ENCODE assay signal across 32 mouse cellular contexts in genomic region chr10:4491281-4491680, GRCm38 (mm10). TPM values are rescaled to one million over a fixed set of nuclear protein-coding genes. Genes with fewer than 3 reads are reported as not detected.
DNase-seq lines count a peak whose midpoint lies in the region; ATAC-seq and TF ChIP-seq lines count a peak whose summit lies in the region.
"Had no signal": no experiment of that assay in that cellular context is flagged by ENCODE, and none has a peak within 500 bp of the region (broad histone marks: within the 10 kb centered on the region; RNA-seq: fewer than 3 reads in every experiment).

No protein-coding gene starts in this region.

- ATAC-seq in intestine, embryonic 15.5 days = peak; percentile 65
- no peak for ATAC-seq in intestine, postnatal 0 days
- 0 out of 2 replicates have a peak, but pooled peaks have one; percentile 53 for ATAC-seq in midbrain, embryonic 13.5 days
- ATAC-seq in liver, embryonic 13.5 days (ENCODE audit: low read depth) = peak; percentile 66
- ATAC-seq in megakaryocyte-erythroid progenitor cell, adult 5-6 weeks (replicated peaks; ENCODE audit: low FRiP score, low TSS enrichment, poor library complexity, severe bottlenecking) = peak; percentile 63
- ATAC-seq: forebrain, embryonic 14.5 days had no signal

- H3K4me1 ChIP-seq in intestine, embryonic 15.5 days (replicated peaks) = no peaks in the 10 kb centered on the region
- H3K4me1 ChIP-seq in intestine, postnatal 0 days (replicated peaks; ENCODE audit: control insufficient read depth, insufficient read depth, low read length) = no peaks in the 10 kb centered on the region
- H3K4me1 ChIP-seq in midbrain, embryonic 13.5 days (replicated peaks) = no peaks in the 10 kb centered on the region
- H3K4me1 ChIP-seq in midbrain, embryonic 10.5 days = peaks cover 8% of the 10 kb centered on the region
- H3K4me1 ChIP-seq in liver, embryonic 13.5 days (replicated peaks) = peaks cover 17% of the 10 kb centered on the region
- H3K4me1 ChIP-seq: embryonic facial prominence, embryonic 12.5 days; hindbrain, embryonic 13.5 days; limb, embryonic 12.5 days; midbrain, embryonic 12.5 days; neural tube, embryonic 15.5 days had no signal

- H3K4me2 ChIP-seq in intestine, embryonic 15.5 days (replicated peaks) = no peak overlapping the region
- no peak overlapping the region for H3K4me2 ChIP-seq in intestine, postnatal 0 days (replicated peaks; ENCODE audit: low read depth)
- H3K4me2 ChIP-seq in midbrain, embryonic 13.5 days (replicated peaks) = no peak overlapping the region
- H3K4me2 ChIP-seq in liver, embryonic 13.5 days = peak overlapping the region; percentile 33
- H3K4me2 ChIP-seq: embryonic facial prominence, embryonic 12.5 days; heart, embryonic 11.5 days; hindbrain, embryonic 13.5 days; limb, embryonic 12.5 days; midbrain, embryonic 12.5 days; neural tube, embryonic 15.5 days had no signal

- no peak for TF ChIP-seq CTCF in intestine, postnatal 0 days (IDR thresholded peaks at IDR 0.05; ENCODE audit: low read depth)

- no peak for DNase-seq in midbrain, embryonic 10.5 days (ENCODE audit: low spot score)
- no peak for DNase-seq in liver, embryonic 13.5 days
- no peak for DNase-seq in urinary bladder, postnatal 4 days (ENCODE audit: low spot score in 2 of 2)
- no peak for DNase-seq in cerebellum, adult 18-20 months
- DNase-seq: adrenal gland, postnatal 36 days; cerebellum, adult 8-10 months; cerebellum, postnatal 25 days; gastrocnemius, postnatal 25 days; heart, adult 11 months; heart, postnatal 36 days; kidney, adult 18-20 months; kidney, postnatal 10 days; lung, adult 2 months; lung, postnatal 10 days; retina, postnatal 1 day; right cerebral cortex, postnatal 14 days; thymus, postnatal 4 days had no signal

- H3K9me3 ChIP-seq in intestine, embryonic 15.5 days = no peaks in the 10 kb centered on the region
- no peaks in the 10 kb centered on the region for H3K9me3 ChIP-seq in intestine, postnatal 0 days (ENCODE audit: control insufficient read depth)
- no peaks in the 10 kb centered on the region for H3K9me3 ChIP-seq in midbrain, embryonic 13.5 days
- no peaks in the 10 kb centered on the region for H3K9me3 ChIP-seq in midbrain, embryonic 10.5 days (replicated peaks)
- H3K9me3 ChIP-seq in liver, embryonic 13.5 days (replicated peaks) = no peaks in the 10 kb centered on the region
- H3K9me3 ChIP-seq: embryonic facial prominence, embryonic 12.5 days; hindbrain, embryonic 13.5 days; limb, embryonic 12.5 days; midbrain, embryonic 12.5 days; neural tube, embryonic 15.5 days had no signal

- no peaks in the 10 kb centered on the region for H3K36me3 ChIP-seq in intestine, embryonic 15.5 days
- no peaks in the 10 kb centered on the region for H3K36me3 ChIP-seq in intestine, postnatal 0 days (ENCODE audit: control insufficient read depth, insufficient read depth)
- no peaks in the 10 kb centered on the region for H3K36me3 ChIP-seq in midbrain, embryonic 13.5 days
- H3K36me3 ChIP-seq in midbrain, embryonic 10.5 days = no peaks in the 10 kb centered on the region
- H3K36me3 ChIP-seq in liver, embryonic 13.5 days = no peaks in the 10 kb centered on the region
- H3K36me3 ChIP-seq: embryonic facial prominence, embryonic 12.5 days; hindbrain, embryonic 13.5 days; limb, embryonic 12.5 days; midbrain, embryonic 12.5 days; neural tube, embryonic 15.5 days had no signal

- H3K27ac ChIP-seq in intestine, embryonic 15.5 days = no peak overlapping the region
- no peak overlapping the region for H3K27ac ChIP-seq in intestine, postnatal 0 days (ENCODE audit: low read depth, low read length)
- no peak overlapping the region for H3K27ac ChIP-seq in midbrain, embryonic 13.5 days
- no peak overlapping the region for H3K27ac ChIP-seq in midbrain, embryonic 10.5 days (replicated peaks)
- H3K27ac ChIP-seq in liver, embryonic 13.5 days = 0 out of 2 replicates have a peak overlapping the region, but pooled peaks have one; percentile 2
- H3K27ac ChIP-seq: embryonic facial prominence, embryonic 12.5 days; hindbrain, embryonic 13.5 days; left cerebral cortex, adult 2 months; limb, embryonic 12.5 days; midbrain, embryonic 12.5 days; neural tube, embryonic 15.5 days had no signal

- H3K27me3 ChIP-seq in intestine, embryonic 15.5 days (replicated peaks) = no peaks in the 10 kb centered on the region
- no peaks in the 10 kb centered on the region for H3K27me3 ChIP-seq in intestine, postnatal 0 days (replicated peaks; ENCODE audit: control insufficient read depth, insufficient read depth, low read length)
- H3K27me3 ChIP-seq in midbrain, embryonic 13.5 days = no peaks in the 10 kb centered on the region
- no peaks in the 10 kb centered on the region for H3K27me3 ChIP-seq in midbrain, embryonic 10.5 days (ENCODE audit: low read depth, poor library complexity, severe bottlenecking)
- no peaks in the 10 kb centered on the region for H3K27me3 ChIP-seq in liver, embryonic 13.5 days
- H3K27me3 ChIP-seq: CH12.LX; embryonic facial prominence, embryonic 12.5 days; hindbrain, embryonic 13.5 days; limb, embryonic 12.5 days; midbrain, embryonic 12.5 days; neural tube, embryonic 15.5 days had no signal

- H3K4me3 ChIP-seq in intestine, embryonic 15.5 days (replicated peaks) = no peak overlapping the region
- H3K4me3 ChIP-seq in intestine, postnatal 0 days (ENCODE audit: low read depth, low read length) = no peak overlapping the region
- no peak overlapping the region for H3K4me3 ChIP-seq in midbrain, embryonic 13.5 days (replicated peaks)
- no peak overlapping the region for H3K4me3 ChIP-seq in midbrain, embryonic 10.5 days
- H3K4me3 ChIP-seq in liver, embryonic 13.5 days (replicated peaks) = no peak overlapping the region
- H3K4me3 ChIP-seq: embryonic facial prominence, embryonic 12.5 days; hindbrain, embryonic 13.5 days; left cerebral cortex, adult 2 months; limb, embryonic 12.5 days; midbrain, embryonic 12.5 days; neural tube, embryonic 15.5 days had no signal

- 38% methylated on average over 2 of the region's 3 CpGs for WGBS in intestine, embryonic 15.5 days
- WGBS in intestine, postnatal 0 days = 28% methylated on average over 2 of the region's 3 CpGs
- WGBS in midbrain, embryonic 13.5 days = 43% methylated on average over 2 of the region's 3 CpGs
- WGBS in midbrain, embryonic 10.5 days = 66% methylated on average over 3 of the region's 3 CpGs
- 24% methylated on average over 2 of the region's 3 CpGs for WGBS in liver, embryonic 13.5 days (ENCODE audit: insufficient replicate concordance)

- H3K9ac ChIP-seq in intestine, embryonic 15.5 days = no peak overlapping the region
- H3K9ac ChIP-seq in intestine, postnatal 0 days (ENCODE audit: low read depth, low read length) = no peak overlapping the region
- no peak overlapping the region for H3K9ac ChIP-seq in midbrain, embryonic 13.5 days (replicated peaks)
- 0 out of 2 replicates have a peak overlapping the region, but pooled peaks have one; percentile 27 for H3K9ac ChIP-seq in liver, embryonic 13.5 days
- H3K9ac ChIP-seq: embryonic facial prominence, embryonic 12.5 days; hindbrain, embryonic 13.5 days; limb, embryonic 12.5 days; midbrain, embryonic 12.5 days; neural tube, embryonic 15.5 days had no signal

RNA-seq across cellular contexts. Expression of gene Ccdc170, which starts 9.0 kb away (rescaled TPM):
- 0.08 and 0.09 TPM in 2 replicates for polyA plus RNA-seq in intestine, embryonic 15.5 days (2015; fragmentation: Nextera tagmentation; extraction: Ambion mirVana)
- polyA plus RNA-seq in intestine, postnatal 0 days (2015; fragmentation: Nextera tagmentation; extraction: Ambion mirVana) = 0.13 TPM in 1 of 2 replicates, not detected in the other
- 0.05 and 0.27 TPM in 2 replicates for polyA plus RNA-seq in midbrain, embryonic 13.5 days (2015; fragmentation: Nextera tagmentation; extraction: Ambion mirVana)
- 0.16 TPM in 1 of 2 replicates, not detected in the other for polyA plus RNA-seq in midbrain, embryonic 10.5 days (2016; fragmentation: Nextera tagmentation; extraction: Ambion mirVana)
- polyA plus RNA-seq in liver, embryonic 13.5 days (2015; fragmentation: Nextera tagmentation; extraction: Ambion mirVana) = not detected in 2 replicates
- total RNA-seq in megakaryocyte-erythroid progenitor cell, adult 5-6 weeks (2014; fragmentation: Nextera tagmentation) = not detected in 2 replicates
- not detected in 2 replicates for total RNA-seq in megakaryocyte-erythroid progenitor cell, adult 5-6 weeks (2017)
- total RNA-seq: CH12.LX had no signal
- polyA plus RNA-seq: heart, embryonic 11.5 days; small intestine, adult 2 months; stomach, embryonic 14.5 days had no signal

RNA-seq across cellular contexts. Expression of gene Armt1, which starts 59.0 kb away (rescaled TPM):
- polyA plus RNA-seq in intestine, embryonic 15.5 days (2015; fragmentation: Nextera tagmentation; extraction: Ambion mirVana) = 16.4 and 16.6 TPM in 2 replicates
- polyA plus RNA-seq in intestine, postnatal 0 days (2015; fragmentation: Nextera tagmentation; extraction: Ambion mirVana) = 9.5 and 10.3 TPM in 2 replicates
- 16.3 and 18.2 TPM in 2 replicates for polyA plus RNA-seq in midbrain, embryonic 13.5 days (2015; fragmentation: Nextera tagmentation; extraction: Ambion mirVana)
- polyA plus RNA-seq in midbrain, embryonic 10.5 days (2016; fragmentation: Nextera tagmentation; extraction: Ambion mirVana) = 29.0 and 32.0 TPM in 2 replicates
- polyA plus RNA-seq in liver, embryonic 13.5 days (2015; fragmentation: Nextera tagmentation; extraction: Ambion mirVana) = 19.4 and 21.7 TPM in 2 replicates
- 40.4 and 50.3 TPM in 2 replicates for total RNA-seq in megakaryocyte-erythroid progenitor cell, adult 5-6 weeks (2014; fragmentation: Nextera tagmentation)
- total RNA-seq in megakaryocyte-erythroid progenitor cell, adult 5-6 weeks (2017) = 28.8 and 44.3 TPM in 2 replicates

RNA-seq across cellular contexts. Expression of gene Rmnd1, which starts 59.1 kb away (rescaled TPM):
- polyA plus RNA-seq in intestine, embryonic 15.5 days (2015; fragmentation: Nextera tagmentation; extraction: Ambion mirVana) = 44.9 and 50.1 TPM in 2 replicates
- polyA plus RNA-seq in intestine, postnatal 0 days (2015; fragmentation: Nextera tagmentation; extraction: Ambion mirVana) = 24.8 and 26.8 TPM in 2 replicates
- 51.3 and 53.7 TPM in 2 replicates for polyA plus RNA-seq in midbrain, embryonic 13.5 days (2015; fragmentation: Nextera tagmentation; extraction: Ambion mirVana)
- 48.9 and 49.4 TPM in 2 replicates for polyA plus RNA-seq in midbrain, embryonic 10.5 days (2016; fragmentation: Nextera tagmentation; extraction: Ambion mirVana)
- polyA plus RNA-seq in liver, embryonic 13.5 days (2015; fragmentation: Nextera tagmentation; extraction: Ambion mirVana) = 21.4 and 25.0 TPM in 2 replicates
- total RNA-seq in megakaryocyte-erythroid progenitor cell, adult 5-6 weeks (2014; fragmentation: Nextera tagmentation) = 65.2 and 101 TPM in 2 replicates
- total RNA-seq in megakaryocyte-erythroid progenitor cell, adult 5-6 weeks (2017) = 40.5 and 66.1 TPM in 2 replicates
